Mouse (Mus musculus) cerebellum, adult 2 months (tissue): Measurements from ENCODE around the gene App.

Source experiments
- CTCF ChIP-seq: fragments of 200-500 bp; IDR thresholded peaks from 2 replicates; pipeline ENCODE4 v1.5.1; 2011; ENCODE audit warnings: low read depth, mild to moderate bottlenecking, control low read depth, low read length, moderate library complexity, borderline replicate concordance; ENCODE audit not compliant: insufficient read depth
- POLR2A ChIP-seq: fragments of 200-500 bp; IDR thresholded peaks from 2 replicates; pipeline ENCODE4 v1.6.1; 2011; ENCODE audit warnings: low read length, control low read depth, borderline replicate concordance; ENCODE audit not compliant: insufficient read depth

- peak; percentile 95 for TF ChIP-seq CTCF
- no peak for TF ChIP-seq POLR2A
Measured at GRCm38 (mm10) chr16:84955204-84955839, 218.2 kb downstream of the App start.
